Comparison of ENCODE assay signal across 17 mouse cellular contexts in the genomic region with DNA sequence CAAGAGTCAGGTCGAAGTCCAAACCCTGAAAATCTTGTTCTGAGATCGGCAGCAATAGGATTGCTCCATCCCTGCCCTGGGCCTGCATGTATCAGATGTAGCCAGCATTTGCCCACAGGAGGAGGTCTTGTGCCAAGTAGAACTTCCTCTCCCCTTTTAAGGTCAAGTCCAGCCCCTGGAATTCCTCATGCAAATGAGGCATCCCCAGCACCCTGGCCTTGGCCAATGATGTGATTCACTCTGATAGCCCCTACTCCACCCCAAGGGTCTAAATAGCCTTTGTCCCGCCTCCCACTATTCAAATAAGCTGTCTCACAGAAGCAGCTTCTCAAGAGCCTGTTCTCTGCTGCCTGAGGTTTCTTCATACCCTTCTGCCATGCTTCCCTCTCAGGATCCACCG. TPM values are rescaled to one million over a fixed set of nuclear protein-coding genes. Genes with fewer than 3 reads are reported as not detected.
"Had no signal": no experiment of that assay in that cellular context is flagged by ENCODE, and none has a peak within 500 bp of the region (broad histone marks: within the 10 kb centered on the region; RNA-seq: fewer than 3 reads in every experiment).

No protein-coding gene starts in this region.

- H3K27me3 ChIP-seq: midbrain, embryonic 12.5 days; neural tube, embryonic 15.5 days had no signal

- H3K9me3 ChIP-seq: limb, embryonic 13.5 days; midbrain, embryonic 12.5 days; neural tube, embryonic 15.5 days had no signal

- H3K27ac ChIP-seq: kidney, postnatal 0 days; layer of hippocampus, adult 2 months; limb, embryonic 13.5 days; liver, embryonic 14.5 days; midbrain, embryonic 12.5 days; neural tube, embryonic 15.5 days; stomach, postnatal 0 days had no signal

- H3K9ac ChIP-seq: limb, embryonic 13.5 days; liver, embryonic 14.5 days; midbrain, embryonic 12.5 days; neural tube, embryonic 15.5 days had no signal

- H3K4me2 ChIP-seq: limb, embryonic 13.5 days; midbrain, embryonic 12.5 days; neural tube, embryonic 15.5 days had no signal

- DNase-seq: kidney, adult 9 months; kidney, postnatal 4 days; left cerebral cortex, postnatal 4 days; lung, adult 2 months; right cerebral cortex, adult 18-20 months; right cerebral cortex, postnatal 25 days; thymus, postnatal 4 days had no signal

- H3K36me3 ChIP-seq: limb, embryonic 13.5 days; midbrain, embryonic 12.5 days; neural tube, embryonic 15.5 days had no signal

- H3K4me3 ChIP-seq: layer of hippocampus, adult 2 months; limb, embryonic 13.5 days; midbrain, embryonic 12.5 days; myocyte; neural tube, embryonic 15.5 days had no signal

RNA-seq across cellular contexts. Expression of a gene that starts 28.2 kb away (rescaled TPM):
- total RNA-seq: megakaryocyte-erythroid progenitor cell, adult 5-6 weeks had no signal
- polyA plus RNA-seq: liver, adult 2 months; liver, embryonic 14.5 days had no signal
